In the genomic region with DNA sequence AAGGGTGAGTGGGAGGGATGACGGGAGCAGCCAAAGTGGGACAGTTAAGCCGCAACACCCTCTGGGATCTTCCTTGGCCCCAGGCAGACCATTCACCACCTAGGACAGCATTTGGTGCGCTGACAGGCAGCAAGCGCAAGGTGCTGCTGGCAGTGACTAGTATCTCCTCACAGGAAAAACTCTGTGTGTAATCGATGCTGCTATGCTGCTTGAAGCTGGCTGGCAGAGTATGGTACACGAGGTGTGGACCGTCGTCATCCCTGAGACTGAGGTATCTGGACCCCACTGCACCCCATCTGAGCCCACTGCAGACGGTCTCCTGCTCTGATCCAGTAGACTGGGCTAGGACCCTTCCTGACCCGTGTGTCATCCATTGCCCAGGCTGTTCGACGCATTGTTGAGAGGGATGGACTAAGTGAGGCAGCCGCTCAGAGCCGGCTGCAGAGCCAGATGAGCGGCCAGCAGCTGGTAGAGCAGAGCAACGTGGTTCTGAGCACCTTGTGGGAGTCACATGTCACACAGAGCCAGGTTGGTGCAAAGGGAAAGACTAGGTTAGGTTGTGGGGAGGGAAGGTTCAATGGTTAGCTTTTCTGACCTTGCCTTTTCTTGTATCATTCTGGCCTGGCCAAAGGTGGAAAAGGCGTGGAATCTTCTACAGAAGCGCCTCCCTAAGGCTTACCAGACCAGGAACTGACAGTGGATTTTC, we compare ENCODE assay signal across 9 mouse cellular contexts. TPM values are rescaled to one million over a fixed set of nuclear protein-coding genes. Genes with fewer than 3 reads are reported as not detected.
DNase-seq lines count a peak whose midpoint lies in the region; ATAC-seq and TF ChIP-seq lines count a peak whose summit lies in the region.
"Had no signal": no experiment of that assay in that cellular context is flagged by ENCODE, and none has a peak within 500 bp of the region (broad histone marks: within the 10 kb centered on the region; RNA-seq: fewer than 3 reads in every experiment).

No protein-coding gene starts in this region.

- peaks cover 29% of the 10 kb centered on the region for H3K4me1 ChIP-seq in kidney, adult 2 months (ENCODE audit: control insufficient read depth, insufficient read depth, low read length)
- peaks cover 29% of the 10 kb centered on the region for H3K4me1 ChIP-seq in heart, embryonic 16.5 days (ENCODE audit: control insufficient read depth, insufficient read depth, low read length)
- H3K4me1 ChIP-seq in kidney, embryonic 16.5 days (ENCODE audit: insufficient read depth, low read length) = peaks cover 30% of the 10 kb centered on the region

- no peak for TF ChIP-seq POLR2A in kidney, adult 2 months (IDR thresholded peaks at IDR 0.05; ENCODE audit: low read depth, low read length)
- TF ChIP-seq POLR2A in myocyte (IDR thresholded peaks at IDR 0.05; ENCODE audit: insufficient read length, low read depth) = no peak

- no peak overlapping the region for H3ac ChIP-seq in myocyte (ENCODE audit: control insufficient read depth, insufficient read length)

- no peak for TF ChIP-seq CTCF in kidney, adult 2 months (conservative IDR thresholded peaks at IDR 0.05; ENCODE audit: insufficient read depth, insufficient read length, low read depth, low read length)

- peak overlapping the region; percentile 83; the same call in 1 of the 2 replicates for H3K9ac ChIP-seq in heart, embryonic 16.5 days (ENCODE audit: low read length)
- peak overlapping the region; percentile 79 for H3K9ac ChIP-seq in kidney, embryonic 16.5 days (replicated peaks; ENCODE audit: low read length)

- no peak overlapping the region for H3K4me2 ChIP-seq in heart, embryonic 16.5 days (ENCODE audit: low read depth, low read length)
- H3K4me2 ChIP-seq in kidney, embryonic 16.5 days (replicated peaks; ENCODE audit: low read depth, low read length) = no peak overlapping the region
- peak overlapping the region; percentile 94 for H3K4me2 ChIP-seq in myocyte (ENCODE audit: low read depth)

- peak; percentile 80 for DNase-seq in kidney, adult 2 months
- no peak for DNase-seq in kidney, postnatal 14 days
- no peak for DNase-seq in layer of hippocampus, postnatal 36 days
- no peak for DNase-seq in retina, embryonic 14.5 days (ENCODE audit: low spot score)
- DNase-seq: cerebellum, adult 11 months had no signal

- H3K27me3 ChIP-seq in kidney, adult 2 months (replicated peaks; ENCODE audit: control insufficient read depth, insufficient read depth, low read length) = no peaks in the 10 kb centered on the region
- no peaks in the 10 kb centered on the region for H3K27me3 ChIP-seq in heart, embryonic 16.5 days (ENCODE audit: control insufficient read depth, insufficient read depth, low read length)
- peaks cover 7% of the 10 kb centered on the region for H3K27me3 ChIP-seq in kidney, embryonic 16.5 days (ENCODE audit: insufficient read depth, low read length)
- H3K27me3 ChIP-seq in myocyte (ENCODE audit: control insufficient read depth, insufficient read depth, insufficient read length) = no peaks in the 10 kb centered on the region

- H3K27ac ChIP-seq in kidney, adult 2 months (ENCODE audit: insufficient read depth, low read depth, low read length) = peak overlapping the region; percentile 74; the same call in 1 of the 2 replicates
- no peak overlapping the region for H3K27ac ChIP-seq in heart, embryonic 16.5 days (ENCODE audit: low read length)
- peak overlapping the region; percentile 90; the same call in 1 of the 2 replicates for H3K27ac ChIP-seq in kidney, embryonic 16.5 days (ENCODE audit: low read length)

- no peak overlapping the region for H3K4me3 ChIP-seq in kidney, adult 2 months (ENCODE audit: insufficient read depth, low read depth, low read length)
- no peak overlapping the region for H3K4me3 ChIP-seq in heart, embryonic 16.5 days (ENCODE audit: low read length)
- no peak overlapping the region for H3K4me3 ChIP-seq in kidney, embryonic 16.5 days (ENCODE audit: low read length)
- peak overlapping the region; percentile 68 for H3K4me3 ChIP-seq in myocyte

- peaks cover 2% of the 10 kb centered on the region; the same call in 1 of the 2 replicates for H3K36me3 ChIP-seq in kidney, adult 2 months (ENCODE audit: control insufficient read depth, insufficient read depth, low read length)
- peaks cover 20% of the 10 kb centered on the region for H3K36me3 ChIP-seq in heart, embryonic 16.5 days (ENCODE audit: control insufficient read depth, insufficient read depth)
- peaks cover 18% of the 10 kb centered on the region for H3K36me3 ChIP-seq in kidney, embryonic 16.5 days (ENCODE audit: insufficient read depth, low read length)
- peaks cover 18% of the 10 kb centered on the region for H3K36me3 ChIP-seq in myocyte (ENCODE audit: control insufficient read depth, insufficient read depth)

- peaks cover 20% of the 10 kb centered on the region for H3K79me2 ChIP-seq in myocyte (ENCODE audit: control insufficient read depth, insufficient read depth)

- WGBS in kidney, adult 2 months = 79% methylated on average over 18 of the region's 18 CpGs
- WGBS in heart, embryonic 16.5 days = 89% methylated on average over 18 of the region's 18 CpGs
- 92% methylated on average over 18 of the region's 18 CpGs for WGBS in kidney, embryonic 16.5 days

- H3K9me3 ChIP-seq in heart, embryonic 16.5 days (replicated peaks; ENCODE audit: control insufficient read depth, low read length) = no peaks in the 10 kb centered on the region
- H3K9me3 ChIP-seq in kidney, embryonic 16.5 days (ENCODE audit: low read length) = no peaks in the 10 kb centered on the region

- ATAC-seq in heart, embryonic 16.5 days (replicated peaks; ENCODE audit: extremely low read depth, insufficient read depth, low FRiP score) = no peak
- no peak for ATAC-seq in kidney, embryonic 16.5 days (ENCODE audit: low FRiP score, low TSS enrichment)

TF ChIP-seq in myocyte, 11 proteins besides CTCF, POLR2A, EP300 and RAD21:
- TF ChIP-seq CEBPB (IDR thresholded peaks at IDR 0.05; ENCODE audit: insufficient read depth, poor library complexity, severe bottlenecking) (no peak), USF1 (IDR thresholded peaks at IDR 0.05; ENCODE audit: low read depth) (no peak), MYOD1 (IDR thresholded peaks at IDR 0.05; ENCODE audit: control insufficient read depth in 1 of 3, insufficient read length in 2 of 3, low read depth in 2 of 3) (no peak), POLR2AphosphoS2 (IDR thresholded peaks at IDR 0.05; ENCODE audit: insufficient read length, low read depth) (no peak), MYOG (IDR thresholded peaks at IDR 0.05; ENCODE audit: control insufficient read depth in 1 of 3, insufficient read depth in 1 of 3, insufficient read length in 2 of 3, low read depth in 2 of 3) (no peak), SRF (IDR thresholded peaks at IDR 0.05; ENCODE audit: control insufficient read depth, insufficient read length, low read depth) (no peak), MAX (IDR thresholded peaks at IDR 0.05; ENCODE audit: low read depth) (no peak), TCF12 (IDR thresholded peaks at IDR 0.05; ENCODE audit: insufficient read depth, poor library complexity, severe bottlenecking) (no peak)
TF ChIP-seq in myocyte: peak in this region for 0.

RNA-seq across cellular contexts. Expression of gene Mlx, which starts 1.3 kb away (rescaled TPM):
- polyA plus RNA-seq in kidney, adult 2 months (2012; rRNA removed) = 56.9 and 67.9 TPM in 2 replicates
- polyA plus RNA-seq in heart, embryonic 16.5 days (2015; fragmentation: Nextera tagmentation; extraction: Ambion mirVana) = 38.6 and 41.7 TPM in 2 replicates
- 51.9 and 58.9 TPM in 2 replicates for polyA plus RNA-seq in kidney, embryonic 16.5 days (2015; fragmentation: Nextera tagmentation; extraction: Ambion mirVana)
- polyA plus RNA-seq in myocyte (2012; fragmentation: generic; extraction: Trizol) = 29.3 TPM
- 10 to 100 TPM; 42.1 to 53.7 TPM for total RNA-seq in layer of hippocampus, postnatal 36 days (2021)

RNA-seq across cellular contexts. Expression of gene Coasy, which starts 3.4 kb away (rescaled TPM):
- 154 and 200 TPM in 2 replicates for polyA plus RNA-seq in kidney, adult 2 months (2012; rRNA removed)
- polyA plus RNA-seq in heart, embryonic 16.5 days (2015; fragmentation: Nextera tagmentation; extraction: Ambion mirVana) = 29.9 and 30.0 TPM in 2 replicates
- 54.3 and 57.9 TPM in 2 replicates for polyA plus RNA-seq in kidney, embryonic 16.5 days (2015; fragmentation: Nextera tagmentation; extraction: Ambion mirVana)
- polyA plus RNA-seq in myocyte (2012; fragmentation: generic; extraction: Trizol) = 39.7 TPM
- total RNA-seq in layer of hippocampus, postnatal 36 days (2021) = 10 to 100 TPM; 27.0 to 28.0 TPM

RNA-seq across cellular contexts. Expression of gene Hsd17b1, which starts 7.6 kb away (rescaled TPM):
- 0.44 and 0.83 TPM in 2 replicates for polyA plus RNA-seq in kidney, adult 2 months (2012; rRNA removed)
- 0.21 and 0.28 TPM in 2 replicates for polyA plus RNA-seq in heart, embryonic 16.5 days (2015; fragmentation: Nextera tagmentation; extraction: Ambion mirVana)
- 0.77 TPM in 1 of 2 replicates, not detected in the other for polyA plus RNA-seq in kidney, embryonic 16.5 days (2015; fragmentation: Nextera tagmentation; extraction: Ambion mirVana)
- polyA plus RNA-seq in myocyte (2012; fragmentation: generic; extraction: Trizol) = 0.49 TPM
- 1 to 10 TPM in 1 of 2 experiments, under 1 TPM in 1; 0.67 to 1.7 TPM for total RNA-seq in layer of hippocampus, postnatal 36 days (2021)
- polyA plus RNA-seq: lung, embryonic 14.5 days had no signal

RNA-seq across cellular contexts. Expression of gene Psmc3ip, which starts 9.5 kb away (rescaled TPM):
- 1.2 and 1.9 TPM in 2 replicates for polyA plus RNA-seq in kidney, adult 2 months (2012; rRNA removed)
- 22.6 and 25.7 TPM in 2 replicates for polyA plus RNA-seq in heart, embryonic 16.5 days (2015; fragmentation: Nextera tagmentation; extraction: Ambion mirVana)
- 40.0 and 40.1 TPM in 2 replicates for polyA plus RNA-seq in kidney, embryonic 16.5 days (2015; fragmentation: Nextera tagmentation; extraction: Ambion mirVana)
- 7.1 TPM for polyA plus RNA-seq in myocyte (2012; fragmentation: generic; extraction: Trizol)
- total RNA-seq in layer of hippocampus, postnatal 36 days (2021) = 1 to 10 TPM; 3.6 to 3.9 TPM

RNA-seq across cellular contexts. Expression of gene Naglu, which starts 16.0 kb away (rescaled TPM):
- polyA plus RNA-seq in kidney, adult 2 months (2012; rRNA removed) = 50.6 and 60.6 TPM in 2 replicates
- 11.5 and 13.1 TPM in 2 replicates for polyA plus RNA-seq in heart, embryonic 16.5 days (2015; fragmentation: Nextera tagmentation; extraction: Ambion mirVana)
- polyA plus RNA-seq in kidney, embryonic 16.5 days (2015; fragmentation: Nextera tagmentation; extraction: Ambion mirVana) = 18.6 and 23.0 TPM in 2 replicates
- polyA plus RNA-seq in myocyte (2012; fragmentation: generic; extraction: Trizol) = 19.8 TPM
- total RNA-seq in layer of hippocampus, postnatal 36 days (2021) = 1 to 10 TPM; 7.2 to 9.1 TPM
